Mouse (Mus musculus): Measurements from ENCODE around the gene Nlgn2.

The Nlgn2 gene

DNA sequence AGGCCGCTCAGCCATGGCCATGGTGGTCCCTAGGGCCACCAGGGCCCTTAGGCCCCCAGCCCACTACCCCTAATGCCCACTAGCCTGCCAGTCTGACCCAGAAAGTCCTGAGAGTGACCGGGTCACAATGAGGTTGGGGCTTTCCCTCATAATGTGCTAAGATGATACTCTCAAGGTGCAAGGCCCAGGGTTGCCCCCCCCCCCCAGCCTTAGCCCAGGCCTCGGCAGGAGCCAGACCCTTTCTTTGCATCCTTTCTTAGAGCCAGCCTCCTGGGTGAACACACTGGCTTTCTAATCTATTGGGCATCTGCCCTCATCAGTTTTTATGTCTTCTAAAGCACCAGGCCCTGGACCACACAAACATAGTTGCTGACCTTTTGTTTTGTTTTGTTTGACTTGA is 15.5 kb downstream of the Nlgn2 start, which contains the start of gene Spem1:
Spem1 (minus strand) TSS at position 101 of the 400 bp plus-strand sequence.
- DNase-seq (ENCODE audit: low spot score in 2 of 2), result no peak

DNA sequence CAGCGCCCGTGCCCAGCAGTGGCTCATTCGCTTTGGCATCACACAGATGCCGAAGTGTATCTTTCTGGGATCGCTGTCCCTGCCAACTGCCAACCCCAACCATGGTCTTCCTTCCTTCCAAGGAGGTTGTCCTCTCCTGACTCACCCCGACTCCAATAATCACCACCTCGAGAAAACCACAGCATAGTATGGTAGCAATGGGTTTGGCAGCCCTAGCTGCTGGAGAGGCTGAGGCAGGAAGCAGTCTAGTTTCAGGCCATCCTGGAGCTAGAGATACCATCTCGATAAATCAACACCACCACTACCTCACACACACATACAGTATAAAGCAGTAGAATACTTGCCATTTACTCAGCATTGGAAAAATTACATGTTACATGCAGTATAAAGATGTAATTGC is 18.7 kb downstream of the Nlgn2 start:
- DNase-seq (ENCODE audit: low spot score in 2 of 2), result no peak

DNA sequence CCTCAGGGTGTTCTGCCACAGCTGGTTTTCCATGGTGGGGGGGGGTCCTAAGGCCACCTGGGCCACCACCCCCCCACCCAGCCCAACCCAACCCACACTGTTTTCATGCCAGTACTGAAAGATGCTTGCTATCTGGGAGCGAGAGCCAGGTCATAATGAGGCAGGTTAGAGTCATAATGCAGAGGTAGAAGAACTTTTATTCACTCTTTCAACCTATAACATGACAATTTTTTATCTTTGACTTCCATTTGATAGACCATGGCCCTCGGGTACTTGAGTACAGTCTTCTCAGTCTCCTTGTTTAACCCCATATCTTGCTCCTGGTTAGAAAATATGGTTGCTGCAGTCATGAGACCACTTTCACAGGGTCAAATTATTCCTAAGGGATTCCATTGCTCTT is 19.2 kb downstream of the Nlgn2 start, which contains the start of gene Spem2:
Spem2 (minus strand) TSS at position 101 of the 400 bp plus-strand sequence.
- DNase-seq (ENCODE audit: low spot score in 2 of 2), result no peak

DNA sequence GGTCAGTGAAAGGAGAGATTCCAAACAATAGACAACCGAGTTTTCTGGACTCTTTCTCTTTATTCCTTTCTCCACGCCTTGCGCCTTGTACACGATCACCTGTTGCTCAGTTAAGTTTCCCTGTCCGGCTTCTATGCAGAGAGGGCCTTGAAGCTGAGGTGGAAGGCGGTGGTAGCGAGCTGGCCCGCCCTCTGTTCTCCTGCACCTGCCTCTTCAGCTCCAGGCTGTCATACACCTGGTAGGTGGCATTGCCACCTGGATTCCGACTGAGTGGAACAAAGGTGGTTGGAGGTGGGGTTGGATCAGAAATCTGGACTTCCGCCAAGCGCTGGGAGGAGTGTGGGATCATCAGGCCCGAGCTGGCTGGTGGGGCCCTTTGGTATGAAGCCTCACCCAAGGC is 21.1 kb downstream of the Nlgn2 start:
- DNase-seq (ENCODE audit: low spot score in 2 of 2), result no peak

DNA sequence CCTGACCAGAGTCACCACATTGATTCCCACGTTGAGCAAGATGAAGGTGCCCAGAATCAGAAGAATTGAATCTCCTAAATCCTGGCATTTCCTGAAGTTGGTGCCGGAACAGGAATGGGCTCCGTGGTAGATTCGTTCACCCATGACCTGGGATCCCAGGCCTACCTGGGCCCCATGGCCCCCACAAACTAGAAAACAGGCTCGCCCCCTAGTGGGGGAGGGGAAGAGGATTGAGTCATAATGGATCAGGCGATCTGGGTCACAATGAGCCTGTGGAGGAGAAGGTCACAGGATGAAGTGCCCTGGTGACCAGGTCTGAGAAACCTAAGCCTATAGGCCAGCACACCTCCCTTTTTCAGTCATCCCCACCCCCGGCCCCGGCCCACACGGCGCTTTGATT is 22.4 kb downstream of the Nlgn2 start, which contains the start of gene Gm39566:
Gm39566 (minus strand) TSS at position 144 of the 400 bp plus-strand sequence.
- DNase-seq (ENCODE audit: low spot score in 2 of 2), result no peak

DNA sequence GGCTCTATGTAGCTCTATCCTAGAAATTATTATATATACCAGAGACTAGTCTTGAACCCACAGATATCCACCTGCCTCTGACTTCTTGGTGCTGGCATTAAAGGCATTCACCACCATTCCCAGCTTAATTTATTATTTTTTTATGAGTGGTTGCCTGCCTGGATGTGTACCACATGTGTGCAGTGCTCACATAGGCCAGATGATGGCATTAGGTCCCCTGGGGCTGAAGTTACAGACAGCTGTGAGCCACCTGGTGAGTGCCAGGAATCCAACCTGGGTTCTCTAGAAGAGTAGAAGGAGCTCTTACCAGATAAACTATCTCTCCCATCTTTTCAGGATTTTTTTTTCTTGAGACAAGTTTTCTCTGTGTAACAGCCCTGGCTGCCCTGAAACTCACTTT is 27.3 kb downstream of the Nlgn2 start:
- no peak for DNase-seq (ENCODE audit: low spot score in 2 of 2)

DNA sequence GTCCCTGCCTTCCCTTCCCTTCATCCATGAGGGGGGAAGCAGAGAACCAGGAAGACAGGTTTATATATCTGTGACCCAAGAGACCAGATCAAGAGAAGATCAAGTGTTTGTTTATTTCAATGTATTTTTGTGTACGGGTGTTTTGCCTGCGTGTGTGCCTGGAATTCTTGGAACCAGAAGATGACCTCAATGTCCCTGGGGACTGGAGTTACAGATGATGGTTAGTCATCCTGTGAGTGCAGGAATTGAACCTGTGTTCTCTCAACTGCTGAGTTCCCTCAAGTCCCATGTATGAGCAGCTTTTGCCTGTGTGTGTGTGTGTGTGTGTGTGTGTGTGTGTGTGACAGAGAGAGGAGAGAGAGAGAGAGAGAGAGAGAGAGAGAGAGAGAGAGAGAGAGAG is 29.9 kb downstream of the Nlgn2 start:
- DNase-seq (ENCODE audit: low spot score in 2 of 2), result no peak

DNA sequence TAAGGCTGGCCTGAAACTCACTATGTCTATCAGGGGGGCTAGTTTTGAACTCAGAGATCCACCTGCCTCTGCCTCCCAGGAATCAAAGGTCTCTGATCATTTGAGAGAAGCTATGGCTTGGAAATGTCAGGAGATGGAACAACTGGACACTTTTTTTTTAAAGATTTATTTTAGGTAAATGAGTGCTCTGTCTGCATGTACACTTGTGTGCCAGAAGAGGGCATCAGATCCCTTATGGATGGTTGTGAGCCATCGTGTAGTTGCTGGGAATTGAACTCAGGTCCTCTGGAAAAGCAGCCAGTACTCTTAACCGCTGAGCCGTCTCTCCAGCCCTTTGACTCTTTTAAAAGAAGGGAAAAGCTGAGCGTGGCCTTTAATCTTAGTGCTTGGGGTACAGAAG is 31.2 kb downstream of the Nlgn2 start:
- no peak for DNase-seq (ENCODE audit: low spot score in 2 of 2)

DNA sequence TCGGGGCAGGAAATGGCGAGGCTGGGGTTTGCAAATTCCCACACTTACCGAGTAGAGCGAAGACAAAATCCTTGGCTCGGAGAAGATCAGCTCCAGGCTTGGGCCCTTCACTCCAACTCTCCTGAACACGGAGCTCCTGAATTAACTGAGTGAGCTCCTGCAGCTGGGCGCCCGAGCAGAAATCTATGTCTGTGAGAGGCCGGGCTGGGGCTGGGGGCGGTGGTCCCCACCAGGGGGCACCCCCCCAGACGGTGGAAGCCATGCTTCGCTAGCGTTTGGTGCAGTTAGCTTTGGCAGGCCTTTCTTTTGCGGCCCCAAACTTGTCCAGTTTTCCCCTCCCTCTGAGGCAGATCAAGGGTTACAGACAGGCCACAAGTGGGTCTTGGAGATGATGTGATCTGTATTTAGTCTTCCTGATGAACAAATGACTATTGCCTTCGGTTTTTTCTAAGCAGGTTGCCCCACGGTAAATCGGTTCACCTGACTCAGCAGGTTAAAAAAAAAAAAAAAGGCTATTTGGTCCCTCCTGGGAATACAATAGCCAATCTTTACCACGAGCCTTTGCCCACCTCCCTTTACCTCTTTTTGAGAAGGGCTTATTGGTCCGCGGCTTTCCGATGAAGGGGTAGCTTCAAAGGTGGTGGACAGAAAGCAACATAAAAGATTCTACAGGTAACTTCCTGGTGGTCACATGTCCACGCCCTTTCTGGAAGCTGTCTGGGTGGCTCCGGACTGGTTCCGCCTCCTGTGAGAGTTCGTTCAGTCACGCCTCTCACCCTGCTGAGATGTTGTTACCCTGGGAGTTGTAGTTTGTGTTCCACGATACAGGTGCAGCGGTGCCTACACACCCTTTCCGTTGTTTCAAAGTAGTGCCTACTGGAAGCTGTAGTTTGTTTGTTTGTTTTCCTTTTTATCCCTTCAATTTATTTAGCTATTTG is 32.3 kb downstream of the Nlgn2 start, which contains the start of gene Tmem102:
Tmem102 (minus strand) TSS at position 653 of the 938 bp plus-strand sequence.
- no peak for DNase-seq (ENCODE audit: low spot score in 2 of 2)

DNA sequence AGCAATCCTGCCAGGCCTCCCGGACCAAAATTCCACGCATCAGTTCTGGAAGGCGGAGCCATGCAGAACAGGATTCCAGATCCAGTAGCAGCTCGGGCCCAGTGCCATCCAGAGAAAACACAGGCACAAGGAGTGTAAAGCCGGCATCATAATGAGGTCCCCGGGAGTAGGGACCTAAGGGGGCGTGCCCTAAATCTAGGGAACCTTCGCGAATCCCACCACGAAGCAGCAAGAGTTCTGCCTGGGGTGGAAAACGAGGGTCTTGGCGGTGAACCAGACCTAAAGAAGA is 33.0 kb downstream of the Nlgn2 start:
- no peak for DNase-seq (ENCODE audit: low spot score in 2 of 2)

DNA sequence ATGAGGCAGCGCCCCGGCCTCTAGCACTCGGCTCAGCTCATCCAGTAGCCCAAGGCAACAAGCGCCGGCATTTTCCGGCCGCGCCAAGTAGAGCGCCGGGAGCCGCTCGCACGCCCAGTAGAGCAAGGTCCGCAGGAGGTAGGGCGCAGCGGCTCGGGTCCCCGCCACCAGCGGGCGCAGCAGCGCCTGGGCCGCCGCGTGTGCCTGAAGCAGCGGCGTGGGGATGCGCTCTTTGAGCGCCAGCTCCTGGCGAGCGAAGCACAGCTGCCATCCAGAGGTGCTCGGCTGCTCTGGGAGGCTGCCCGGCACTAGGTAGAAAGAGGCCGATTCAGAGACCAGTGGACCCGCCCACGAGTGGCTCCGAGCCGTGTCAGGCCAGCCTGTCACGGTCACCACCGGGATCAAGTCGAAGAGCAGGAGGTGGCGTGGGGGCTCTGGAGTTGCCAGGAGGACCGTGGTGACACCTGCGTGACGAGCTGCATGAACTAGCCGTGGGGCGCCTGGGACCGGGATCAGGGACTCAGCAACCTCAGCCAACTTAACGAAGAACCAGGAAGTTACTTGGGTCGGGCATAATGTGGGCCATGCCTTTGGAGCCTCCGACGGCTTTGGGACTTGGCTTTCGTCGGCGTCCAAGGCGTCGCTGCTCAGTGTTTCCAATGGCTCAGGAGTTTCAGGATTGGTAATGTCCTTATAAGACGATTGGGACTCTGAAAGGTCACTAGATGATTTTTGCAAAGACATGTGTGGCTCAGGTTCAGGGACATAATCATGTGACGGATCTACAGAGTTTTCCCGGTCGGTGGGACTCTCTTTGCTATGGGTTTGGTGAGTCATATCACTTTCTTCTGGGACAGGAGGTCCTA is 33.6 kb downstream of the Nlgn2 start:
- peak; percentile 27 to 44 for DNase-seq (ENCODE audit: low spot score in 2 of 2)

DNA sequence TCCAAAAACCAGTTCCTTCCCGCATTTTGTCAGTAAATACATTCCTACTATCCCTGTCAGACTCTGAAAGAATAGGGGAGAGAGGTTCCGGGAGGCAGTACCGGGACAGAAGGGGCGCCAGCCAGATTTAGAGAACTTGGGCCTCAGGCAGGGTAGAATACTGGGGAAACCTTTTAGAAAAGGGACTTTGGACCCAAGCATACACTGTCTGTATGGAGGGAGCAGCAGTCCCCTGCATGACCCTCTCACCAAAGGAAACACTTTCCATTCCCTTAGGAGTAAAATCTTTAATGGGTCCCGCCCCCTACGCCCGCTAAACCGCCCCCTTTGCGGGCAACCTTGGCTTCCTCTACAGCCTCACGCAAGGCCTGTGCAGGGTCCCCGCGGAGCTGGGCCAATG is 34.3 kb downstream of the Nlgn2 start:
- no peak for DNase-seq (ENCODE audit: low spot score in 2 of 2)

DNA sequence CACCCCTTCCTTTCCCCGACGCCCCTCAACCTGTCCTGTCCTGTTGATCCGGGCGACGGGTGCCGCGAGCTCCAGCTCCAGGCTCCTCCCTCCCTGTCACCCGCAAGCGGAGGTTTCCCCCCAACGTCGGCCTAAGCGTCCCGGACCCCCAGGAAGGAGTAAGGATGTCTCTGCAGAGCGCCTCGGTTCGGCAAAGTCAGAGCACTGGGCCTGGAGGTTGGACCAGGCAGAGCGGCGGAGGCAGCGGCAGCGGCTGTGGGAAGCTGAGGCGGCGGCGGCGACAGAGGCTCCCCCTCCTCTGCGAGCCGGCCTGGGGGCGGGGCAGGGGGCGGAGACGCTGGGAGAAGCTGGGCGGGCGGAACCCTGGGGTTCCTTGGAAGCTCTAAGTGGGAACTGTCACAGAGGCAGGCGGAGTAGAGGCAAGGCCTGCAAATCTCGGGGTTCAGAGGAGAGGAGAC is 34.9 kb downstream of the Nlgn2 start:
- peak; percentile 62 to 64 for DNase-seq (ENCODE audit: low spot score in 2 of 2)

DNA sequence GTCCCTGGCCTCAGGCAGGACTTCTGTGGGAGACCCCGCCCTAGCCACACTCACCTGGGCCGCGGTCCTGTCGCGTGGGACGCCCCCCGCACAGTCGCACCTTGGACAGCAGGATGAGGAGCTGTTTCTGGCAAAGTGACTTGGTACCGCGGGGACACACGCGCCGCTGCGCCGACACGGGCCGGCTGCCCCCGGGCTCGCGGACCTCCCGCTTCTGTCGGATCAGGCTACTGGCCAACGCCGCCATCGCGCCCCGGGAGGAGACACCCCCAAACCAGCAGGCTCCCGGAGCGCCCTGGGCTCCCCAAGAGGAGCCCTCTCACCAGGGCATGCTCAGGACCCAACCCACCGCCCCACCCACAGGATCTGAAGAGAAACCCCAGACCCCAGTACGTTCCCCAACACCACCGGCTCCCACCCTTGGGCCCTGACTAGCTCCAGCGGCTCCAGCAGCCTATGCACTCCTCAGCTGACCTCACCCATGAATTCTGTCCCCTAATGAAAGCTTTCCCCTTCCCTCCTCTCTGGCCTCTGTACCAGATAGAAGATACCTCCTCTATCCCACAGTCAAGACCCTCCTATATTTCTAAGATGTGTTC is 36.1 kb downstream of the Nlgn2 start, which contains the start of gene Fgf11:
Fgf11 (minus strand) TSS at position 479 of the 599 bp plus-strand sequence.
- no peak for DNase-seq (ENCODE audit: low spot score in 2 of 2)

DNA sequence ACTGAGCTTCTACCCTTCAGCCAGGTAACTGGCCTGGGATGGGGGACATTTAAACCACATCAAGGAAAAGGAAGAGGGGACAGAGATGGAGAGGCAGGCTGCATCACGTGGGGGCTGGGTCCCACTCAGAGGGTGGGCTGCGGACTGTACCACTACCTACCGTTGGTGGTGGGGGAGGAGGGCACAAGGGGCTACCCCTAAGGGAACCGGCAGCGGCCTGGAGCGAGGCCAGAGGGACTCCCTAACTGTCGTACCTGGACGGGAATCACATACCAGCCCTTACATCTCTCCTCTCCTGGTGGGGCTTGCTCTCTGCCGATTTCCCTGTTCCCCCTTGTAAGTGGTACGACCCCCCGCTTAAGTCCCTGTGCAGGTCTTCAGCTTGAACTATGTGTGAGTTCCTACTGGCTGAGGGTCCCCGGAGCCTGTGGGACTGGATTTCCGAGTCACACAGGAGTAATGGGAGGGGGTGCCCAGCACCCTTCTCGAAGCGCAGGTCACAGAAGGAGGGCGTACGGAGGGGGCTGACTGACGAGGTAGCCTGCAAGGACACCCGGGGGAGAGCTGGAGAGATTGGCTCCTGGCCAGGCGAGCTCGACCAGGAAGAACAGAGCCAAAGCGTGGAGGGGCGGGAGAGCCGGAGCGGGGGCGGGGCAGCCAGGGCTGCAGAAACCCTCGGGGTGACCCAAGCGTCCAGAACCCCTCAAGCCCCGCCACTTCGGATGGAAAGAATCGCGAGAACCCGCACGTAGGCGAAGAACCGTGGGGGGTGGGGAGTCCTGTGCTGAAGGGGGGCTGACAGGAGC is 37.0 kb downstream of the Nlgn2 start:
- DNase-seq (ENCODE audit: low spot score in 2 of 2), result no peak

DNA sequence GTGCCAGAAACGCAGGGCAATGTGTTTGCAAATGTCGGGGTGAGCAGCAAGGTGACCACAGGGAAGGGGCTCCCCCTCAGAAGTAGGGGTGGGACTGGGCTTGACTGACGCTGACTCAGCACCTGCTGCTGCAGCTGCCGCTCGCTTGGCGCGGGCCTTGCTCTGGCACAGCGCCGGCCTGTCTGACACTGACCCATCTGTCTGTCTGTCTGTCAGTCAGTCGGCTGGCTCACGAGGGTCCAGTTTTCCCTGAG is 37.5 kb downstream of the Nlgn2 start:
- no peak for DNase-seq (ENCODE audit: low spot score in 2 of 2)

DNA sequence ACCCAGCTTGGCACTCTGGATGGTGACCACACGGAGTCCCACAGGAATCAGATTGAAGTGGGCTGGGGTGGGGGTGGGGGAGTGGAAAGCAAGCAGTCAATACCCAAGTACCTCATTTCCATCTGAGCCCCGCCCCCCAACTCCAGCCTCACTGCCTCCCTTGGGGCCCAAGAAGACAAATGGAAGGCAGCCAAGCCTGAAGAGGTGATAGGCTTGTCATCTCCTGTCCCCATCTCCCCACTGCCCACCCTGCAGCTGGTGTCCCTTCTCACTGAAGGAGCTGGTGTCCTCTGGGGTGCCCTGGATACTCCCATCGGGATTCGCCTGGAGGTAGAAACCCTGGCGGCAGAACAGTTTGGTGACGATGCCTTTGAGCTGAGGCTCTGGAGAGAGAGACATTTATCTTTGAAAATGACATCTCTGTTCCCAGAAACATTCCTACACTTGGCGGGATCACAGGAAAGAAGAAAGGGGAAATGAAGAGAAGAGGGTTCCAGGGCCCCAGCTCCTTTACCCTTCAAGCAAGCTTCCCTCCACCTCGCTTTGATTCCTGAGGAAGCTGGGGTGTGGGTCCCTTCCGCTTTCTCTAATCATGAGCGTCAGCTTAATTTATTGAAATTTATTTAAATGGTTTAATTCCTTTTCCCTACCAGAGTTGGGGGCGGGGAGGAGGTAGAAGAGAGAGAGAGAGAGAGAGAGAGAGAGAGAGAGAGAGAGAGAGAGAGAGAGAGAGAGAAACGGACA is 38.0 kb downstream of the Nlgn2 start:
- no peak for DNase-seq (ENCODE audit: low spot score in 2 of 2)

DNA sequence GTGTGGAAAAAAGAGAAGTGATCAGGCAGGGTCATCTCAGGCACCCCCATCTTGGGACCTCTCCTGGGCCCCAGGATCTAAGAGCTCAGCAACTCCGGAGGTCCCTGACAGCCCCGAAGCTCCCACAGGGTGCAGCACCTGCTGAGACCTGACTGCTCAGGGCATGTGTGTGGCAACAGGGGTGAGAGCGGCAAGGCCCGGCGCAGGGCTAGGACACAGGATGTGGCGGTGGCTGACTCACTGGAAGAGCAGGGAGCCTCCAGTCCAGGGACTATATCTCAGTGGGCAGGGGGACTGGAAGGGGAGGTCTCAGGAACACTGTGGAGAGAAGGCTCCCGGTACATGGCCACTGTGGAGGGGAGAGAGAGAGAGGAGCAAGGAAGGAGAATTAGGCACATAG is 39.7 kb downstream of the Nlgn2 start:
- no peak for DNase-seq (ENCODE audit: low spot score in 2 of 2)

DNA sequence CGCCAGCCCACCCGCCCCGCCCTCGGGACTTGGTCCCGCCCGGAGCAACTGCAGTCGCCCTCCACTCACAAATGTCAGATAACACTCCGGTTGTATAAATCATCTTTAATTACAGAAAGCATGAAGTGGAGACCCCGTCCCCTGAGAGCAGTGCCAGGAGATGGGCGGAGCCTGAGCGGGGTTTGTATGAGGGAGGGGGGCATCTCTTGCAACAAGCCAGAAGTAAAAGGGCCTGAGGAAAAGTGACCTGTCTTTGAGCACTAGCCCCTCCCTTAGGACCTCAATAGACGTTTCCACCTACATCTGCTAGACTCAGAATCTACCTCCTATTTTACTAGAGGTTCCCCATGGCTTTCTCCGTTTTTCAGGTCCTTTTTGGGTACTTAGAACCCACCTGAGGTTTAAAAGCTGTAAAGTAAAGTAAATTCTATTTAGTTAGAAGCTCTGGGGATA is 41.6 kb downstream of the Nlgn2 start:
- no peak for DNase-seq (ENCODE audit: low spot score in 2 of 2)

DNA sequence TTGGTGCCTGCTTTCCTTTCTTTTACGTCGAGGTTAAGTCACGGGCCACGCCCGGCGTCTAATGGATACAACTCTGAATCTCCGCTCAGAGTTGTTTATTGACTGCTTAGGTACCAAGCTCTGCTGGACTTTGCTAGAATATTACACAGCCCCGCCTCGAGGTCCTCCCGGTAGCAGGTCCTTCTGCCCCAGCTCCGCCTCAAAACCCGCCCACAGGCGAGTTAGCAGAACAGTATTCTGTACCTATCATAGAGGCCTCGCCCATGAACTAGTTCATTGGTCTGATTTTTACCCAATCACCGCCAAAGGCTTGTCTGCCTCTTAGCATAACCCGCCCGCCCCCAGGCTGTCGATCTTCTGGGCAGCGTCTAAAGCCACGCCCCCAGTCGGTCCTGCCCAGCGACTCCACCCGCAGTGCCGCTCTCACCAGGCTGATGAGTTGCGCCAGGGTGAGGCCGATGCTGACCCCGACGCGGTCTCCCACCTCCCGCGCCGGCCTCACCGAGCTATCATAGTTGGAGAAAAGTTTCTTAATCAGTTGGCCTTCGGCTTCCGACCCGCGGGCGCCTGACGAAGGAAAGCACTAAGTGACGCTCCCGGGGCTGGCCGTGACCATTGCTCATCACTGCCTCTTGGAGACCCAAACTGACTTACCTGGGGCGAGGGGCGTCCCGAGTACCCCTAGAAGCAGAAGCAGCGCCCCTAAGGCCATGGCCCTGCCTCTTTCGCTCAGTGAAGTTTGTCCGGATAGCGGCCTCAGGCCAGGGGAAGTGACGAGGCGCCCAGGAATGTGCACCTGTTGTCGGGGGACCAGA is 42.2 kb downstream of the Nlgn2 start, which contains the start of gene Chrnb1:
Chrnb1 (minus strand) TSS at position 776 of the 815 bp plus-strand sequence.
- peak; percentile 87 to 92 for DNase-seq (ENCODE audit: low spot score in 2 of 2)
